Mouse (Mus musculus) embryo, embryonic 11 days (tissue): ENCODE results near the gene Btg3.

Source experiments
- DNase-seq: peaks from one replicate; pipeline ENCODE4 v3.0.0-alpha.2; 2015

Btg3 gene

GRCm38 (mm10) chr16:78343792-78344191 is 33.2 kb downstream of the Btg3 start:
- peak; percentile 46 for DNase-seq

GRCm38 (mm10) chr16:78342767-78343166 is 34.2 kb downstream of the Btg3 start:
- no peak for DNase-seq

- no peak for DNase-seq
Measured at GRCm38 (mm10) chr16:78341356-78341755, 35.6 kb downstream of the Btg3 start.

GRCm38 (mm10) chr16:78337226-78337625 is 39.8 kb downstream of the Btg3 start:
- DNase-seq = no peak

GRCm38 (mm10) chr16:78327999-78328398 is 49.0 kb downstream of the Btg3 start:
- DNase-seq = no peak

- no peak for DNase-seq
Measured at GRCm38 (mm10) chr16:78327562-78327961, 49.4 kb downstream of the Btg3 start.

GRCm38 (mm10) chr16:78325972-78326848 is 50.8 kb downstream of the Btg3 start:
- DNase-seq = no peak

GRCm38 (mm10) chr16:78322140-78322539 is 54.9 kb downstream of the Btg3 start:
- DNase-seq = no peak

- DNase-seq = peak; percentile 41
Measured at GRCm38 (mm10) chr16:78321559-78321958, 55.4 kb downstream of the Btg3 start.

GRCm38 (mm10) chr16:78319711-78320110 is 57.3 kb downstream of the Btg3 start:
- no peak for DNase-seq

GRCm38 (mm10) chr16:78317960-78318359 is 59.0 kb downstream of the Btg3 start:
- no peak for DNase-seq

- peak; percentile 56 for DNase-seq
Measured at GRCm38 (mm10) chr16:78316849-78317248, 60.1 kb downstream of the Btg3 start.

- DNase-seq = peak; percentile 43
Measured at GRCm38 (mm10) chr16:78314026-78314425, 63.0 kb downstream of the Btg3 start.

- DNase-seq = peak; percentile 12
Measured at GRCm38 (mm10) chr16:78313135-78313887, 63.7 kb downstream of the Btg3 start.

- no peak for DNase-seq
Measured at GRCm38 (mm10) chr16:78309258-78309657, 67.7 kb downstream of the Btg3 start.

- DNase-seq = no peak
Measured at GRCm38 (mm10) chr16:78307476-78308192, 69.4 kb downstream of the Btg3 start.

- no peak for DNase-seq
Measured at GRCm38 (mm10) chr16:78306606-78307005, 70.4 kb downstream of the Btg3 start.

- no peak for DNase-seq
Measured at GRCm38 (mm10) chr16:78305606-78306100, 71.3 kb downstream of the Btg3 start.

GRCm38 (mm10) chr16:78302678-78303050 is 74.3 kb downstream of the Btg3 start:
- DNase-seq = peak; percentile 67

GRCm38 (mm10) chr16:78301831-78302677 is 74.9 kb downstream of the Btg3 start:
- DNase-seq = peak; percentile 60

- peak; percentile 93 for DNase-seq
Measured at GRCm38 (mm10) chr16:78301183-78301830, 75.7 kb downstream of the Btg3 start, which contains the start of gene Cxadr. Gene Cxadr (plus strand): TSS chr16:78301489.

- DNase-seq = no peak
Measured at GRCm38 (mm10) chr16:78296114-78296513, 80.9 kb downstream of the Btg3 start.
